Mouse (Mus musculus) hindbrain, embryonic 14.5 days (tissue): ENCODE measurements around the gene Acta2. TPM values are rescaled to one million over a fixed set of nuclear protein-coding genes. Genes with fewer than 3 reads are reported as not detected.
A peak's percentile ranks its signal among the peaks of the same experiment; 100 is the strongest.

Experiments used
- ATAC-seq: fragments of 200-750 bp; cut with Nextera tagmentation; 2 replicates; pipeline ENCODE4 v1.8.0; 2017; ENCODE audit warnings: moderate number of reproducible peaks, mild to moderate bottlenecking, moderate TSS enrichment, moderate library complexity; ENCODE audit not compliant: low FRiP score
- DNase-seq: peaks from one replicate; pipeline ENCODE4 v3.0.0-alpha.2; 2015; ENCODE audit warnings: low spot score
- H3K27ac ChIP-seq: fragments of 300-500 bp; sonication (generic); 2 replicates; pipeline ENCODE4 v1.5.1; 2014; ENCODE audit warnings: mild to moderate bottlenecking, moderate library complexity
- H3K27me3 ChIP-seq: fragments of 300-500 bp; sonication (generic); 2 replicates; pipeline ENCODE4 v1.6.1; 2014; ENCODE audit warnings: mild to moderate bottlenecking, low read length, mixed read lengths; ENCODE audit not compliant: control insufficient read depth, insufficient read depth
- H3K36me3 ChIP-seq: fragments of 300-500 bp; sonication (generic); replicated peaks from 2 replicates; pipeline ENCODE4 v1.6.1; 2014; ENCODE audit not compliant: control insufficient read depth, insufficient read depth
- H3K4me1 ChIP-seq: fragments of 300-500 bp; sonication (generic); replicated peaks from 2 replicates; pipeline ENCODE4 v1.6.1; 2014; ENCODE audit warnings: antibody characterized with exemption, low read length, mixed read lengths; ENCODE audit not compliant: control insufficient read depth, insufficient read depth
- H3K4me2 ChIP-seq: fragments of 300-500 bp; sonication (generic); replicated peaks from 2 replicates; pipeline ENCODE4 v1.6.1; 2014; ENCODE audit warnings: mild to moderate bottlenecking, moderate library complexity
- H3K4me3 ChIP-seq: fragments of 300-500 bp; sonication (generic); replicated peaks from 2 replicates; pipeline ENCODE4 v1.5.1; 2014; ENCODE audit warnings: mild to moderate bottlenecking, low read length
- H3K9ac ChIP-seq: fragments of 300-500 bp; sonication (generic); 2 replicates; pipeline ENCODE4 v1.6.1; 2014
- H3K9me3 ChIP-seq: fragments of 300-500 bp; sonication (generic); 2 replicates; pipeline ENCODE4 v1.6.1; 2016; ENCODE audit warnings: low read length; ENCODE audit not compliant: control insufficient read depth
- WGBS: fragments of 180-500 bp; shearing (Covaris S2); extraction: QIAGEN DNeasy Blood & Tissue Kit; methylation state at CpG from one replicate; pipeline ENCODE4 v1.1.7; 2014; 5-methylcytosine and 5-hydroxymethylcytosine counted together
- polyA plus RNA-seq: library from polyadenylated mRNA; unstranded; fragments of >200 nt; fragmentation: Nextera tagmentation; extraction: Ambion mirVana; gene quantifications from 2 replicates; pipeline ENCODE4 v1.2.1, GENCODE M21; 2014

Acta2 gene
- polyA plus RNA-seq, 1 experiment from 2014 or later, result 22.2 TPM

- H3K36me3 ChIP-seq, result no peaks in the 10 kb centered on the region
- no peak overlapping the region for H3K27ac ChIP-seq
- no peak overlapping the region for H3K9ac ChIP-seq
- H3K4me3 ChIP-seq, result no peak overlapping the region
- WGBS, result 81% methylated on average over 2 of the region's 2 CpGs
- H3K4me1 ChIP-seq, result no peaks in the 10 kb centered on the region
- no peaks in the 10 kb centered on the region for H3K27me3 ChIP-seq
- no peaks in the 10 kb centered on the region for H3K9me3 ChIP-seq
- ATAC-seq (no peak), DNase-seq (no peak)
- H3K4me2 ChIP-seq, result no peak overlapping the region
Measured at GRCm38 (mm10) chr19:34202668-34203067, 52.7 kb downstream of the Acta2 start.

GRCm38 (mm10) chr19:34199488-34199887 is 55.9 kb downstream of the Acta2 start:
- no peak for ATAC-seq
- no peaks in the 10 kb centered on the region for H3K4me1 ChIP-seq

GRCm38 (mm10) chr19:34198901-34199300 is 56.5 kb downstream of the Acta2 start:
- Histone ChIP-seq H3K27me3 (peaks cover under 1% of the 10 kb centered on the region; the same call in 1 of the 2 replicates), H3K4me3 (no peak overlapping the region), H3K4me1 (peaks cover 3% of the 10 kb centered on the region; the same call in 1 of the 2 replicates), H3K9me3 (no peaks in the 10 kb centered on the region), H3K9ac (no peak overlapping the region), H3K27ac (no peak overlapping the region), H3K36me3 (no peaks in the 10 kb centered on the region), H3K4me2 (no peak overlapping the region)
- no peak for ATAC-seq
- DNase-seq, result no peak
- WGBS, result 92% methylated on average over 4 of the region's 4 CpGs

More at GRCm38 (mm10) chr19:34199488-34199887, 55.9 kb downstream of the Acta2 start:
- Histone ChIP-seq H3K4me2 (no peak overlapping the region), H3K4me3 (no peak overlapping the region), H3K9me3 (no peaks in the 10 kb centered on the region), H3K9ac (no peak overlapping the region), H3K27me3 (no peaks in the 10 kb centered on the region), H3K36me3 (no peaks in the 10 kb centered on the region), H3K27ac (no peak overlapping the region)
- DNase-seq, result no peak
- 86% methylated on average over 2 of the region's 2 CpGs for WGBS

- ATAC-seq, result no peak
- no peaks in the 10 kb centered on the region for H3K36me3 ChIP-seq
- no peak overlapping the region for H3K27ac ChIP-seq
- peaks cover 10% of the 10 kb centered on the region; the same call in 1 of the 2 replicates for H3K4me1 ChIP-seq
- DNase-seq, result no peak
- no peak overlapping the region for H3K4me3 ChIP-seq
- H3K27me3 ChIP-seq, result peaks cover 6% of the 10 kb centered on the region; the same call in 1 of the 2 replicates
- H3K9ac ChIP-seq, result no peak overlapping the region
- 88% methylated on average over 1 of the region's 1 CpGs for WGBS
- H3K4me2 ChIP-seq, result no peak overlapping the region
- no peaks in the 10 kb centered on the region for H3K9me3 ChIP-seq
Measured at GRCm38 (mm10) chr19:34198066-34198465, 57.3 kb downstream of the Acta2 start.

- Histone ChIP-seq H3K27ac (no peak overlapping the region), H3K4me2 (no peak overlapping the region), H3K27me3 (peaks cover 6% of the 10 kb centered on the region; the same call in 1 of the 2 replicates), H3K36me3 (no peaks in the 10 kb centered on the region), H3K9me3 (no peaks in the 10 kb centered on the region), H3K4me3 (no peak overlapping the region), H3K4me1 (peaks cover 10% of the 10 kb centered on the region; the same call in 1 of the 2 replicates), H3K9ac (no peak overlapping the region)
- ATAC-seq, result no peak
- WGBS, result 80% methylated on average over 2 of the region's 2 CpGs
- no peak for DNase-seq
Measured at GRCm38 (mm10) chr19:34195031-34195430, 60.4 kb downstream of the Acta2 start.

GRCm38 (mm10) chr19:34194132-34194745 is 61.2 kb downstream of the Acta2 start:
- Histone ChIP-seq H3K4me2 (peak overlapping the region; percentile 86), H3K27me3 (peaks cover 6% of the 10 kb centered on the region; the same call in 1 of the 2 replicates), H3K27ac (no peak overlapping the region), H3K9ac (no peak overlapping the region), H3K4me1 (peaks cover 10% of the 10 kb centered on the region; the same call in 1 of the 2 replicates), H3K9me3 (no peaks in the 10 kb centered on the region), H3K4me3 (peak overlapping the region; percentile 60; the same call in 1 of the 2 replicates), H3K36me3 (no peaks in the 10 kb centered on the region)
- 89% methylated on average over 6 of the region's 6 CpGs for WGBS
- DNase-seq (no peak), ATAC-seq (no peak)

- 60% methylated on average over 9 of the region's 9 CpGs for WGBS
Measured at GRCm38 (mm10) chr19:34193683-34194082, 61.7 kb downstream of the Acta2 start.

GRCm38 (mm10) chr19:34193149-34193548 is 62.2 kb downstream of the Acta2 start:
- H3K9ac ChIP-seq, result peak overlapping the region; percentile 78

More at GRCm38 (mm10) chr19:34193683-34194082, 61.7 kb downstream of the Acta2 start:
- Histone ChIP-seq H3K9me3 (no peaks in the 10 kb centered on the region), H3K4me2 (peak overlapping the region; percentile 86), H3K36me3 (no peaks in the 10 kb centered on the region), H3K9ac (peak overlapping the region; percentile 78; the same call in 1 of the 2 replicates), H3K27ac (no peak overlapping the region), H3K4me3 (peak overlapping the region; percentile 60), H3K27me3 (peaks cover 6% of the 10 kb centered on the region; the same call in 1 of the 2 replicates), H3K4me1 (peaks cover 10% of the 10 kb centered on the region; the same call in 1 of the 2 replicates)
- ATAC-seq (no peak), DNase-seq (no peak)

GRCm38 (mm10) chr19:34192008-34192963 is 63.1 kb downstream of the Acta2 start, which contains the start of gene Stambpl1:
Stambpl1 (plus strand) TSS chr19:34192229.
- H3K27ac ChIP-seq, result peak within 1 kb of the TSS; percentile 74
- WGBS, result under 1% methylated on average over 62 of the region's 62 CpGs
- H3K4me1 ChIP-seq, result peaks cover 10% of the 10 kb centered on the region; the same call in 1 of the 2 replicates
- peak within 1 kb of the TSS; percentile 86 for H3K4me2 ChIP-seq
- DNase-seq, result peak; percentile 65
- H3K9me3 ChIP-seq, result no peaks in the 10 kb centered on the region
- peak within 1 kb of the TSS; percentile 78 for H3K9ac ChIP-seq
- peak; percentile 85 for ATAC-seq
- H3K36me3 ChIP-seq, result no peaks in the 10 kb centered on the region
- H3K27me3 ChIP-seq, result peaks cover 6% of the 10 kb centered on the region; the same call in 1 of the 2 replicates
- peak within 1 kb of the TSS; percentile 60 for H3K4me3 ChIP-seq

More at GRCm38 (mm10) chr19:34193149-34193548, 62.2 kb downstream of the Acta2 start:
- Histone ChIP-seq H3K4me1 (peaks cover 10% of the 10 kb centered on the region; the same call in 1 of the 2 replicates), H3K27ac (no peak overlapping the region), H3K9me3 (no peaks in the 10 kb centered on the region), H3K36me3 (no peaks in the 10 kb centered on the region), H3K27me3 (peaks cover 6% of the 10 kb centered on the region; the same call in 1 of the 2 replicates), H3K4me3 (peak overlapping the region; percentile 60), H3K4me2 (peak overlapping the region; percentile 86)
- no peak for ATAC-seq
- DNase-seq, result peak; percentile 45
- 7% methylated on average over 9 of the region's 9 CpGs for WGBS
